Mouse (Mus musculus) spleen, postnatal 4 days (tissue): ENCODE measurements around the gene Msantd3.

Experiments used
- DNase-seq, 2 experiments: peaks; one replicate each; pipeline ENCODE4 v3.0.0; 2022; ENCODE audit warnings: low spot score in 2 of 2

Msantd3 gene

GRCm38 (mm10) chr4:48596111-48596510 is 56.4 kb downstream of the Msantd3 start:
- no peak for DNase-seq

- DNase-seq = no peak
Measured at GRCm38 (mm10) chr4:48605650-48606049, 65.9 kb downstream of the Msantd3 start.

- no peak for DNase-seq
Measured at GRCm38 (mm10) chr4:48609485-48609884, 69.8 kb downstream of the Msantd3 start.

GRCm38 (mm10) chr4:48610251-48610650 is 70.5 kb downstream of the Msantd3 start:
- DNase-seq = no peak
